Mouse (Mus musculus) retina, postnatal 7 days (tissue): ENCODE results near the gene Lsamp.
A peak's percentile ranks its signal among the peaks of the same experiment; 100 is the strongest.
"Not testable (repeated sequence)": the region's sequence is repeated elsewhere in the genome, so short reads cannot be mapped to it uniquely, and the experiment has no call there.

ENCODE experiments used
- DNase-seq: peaks from one replicate; pipeline ENCODE4 v3.0.0-alpha.2; 2012; ENCODE audit warnings: low read depth, low spot score

The Lsamp gene

GRCm38 (mm10) chr16:40491606-40492005 is 507.4 kb downstream of the Lsamp start:
- no peak for DNase-seq

DNA sequence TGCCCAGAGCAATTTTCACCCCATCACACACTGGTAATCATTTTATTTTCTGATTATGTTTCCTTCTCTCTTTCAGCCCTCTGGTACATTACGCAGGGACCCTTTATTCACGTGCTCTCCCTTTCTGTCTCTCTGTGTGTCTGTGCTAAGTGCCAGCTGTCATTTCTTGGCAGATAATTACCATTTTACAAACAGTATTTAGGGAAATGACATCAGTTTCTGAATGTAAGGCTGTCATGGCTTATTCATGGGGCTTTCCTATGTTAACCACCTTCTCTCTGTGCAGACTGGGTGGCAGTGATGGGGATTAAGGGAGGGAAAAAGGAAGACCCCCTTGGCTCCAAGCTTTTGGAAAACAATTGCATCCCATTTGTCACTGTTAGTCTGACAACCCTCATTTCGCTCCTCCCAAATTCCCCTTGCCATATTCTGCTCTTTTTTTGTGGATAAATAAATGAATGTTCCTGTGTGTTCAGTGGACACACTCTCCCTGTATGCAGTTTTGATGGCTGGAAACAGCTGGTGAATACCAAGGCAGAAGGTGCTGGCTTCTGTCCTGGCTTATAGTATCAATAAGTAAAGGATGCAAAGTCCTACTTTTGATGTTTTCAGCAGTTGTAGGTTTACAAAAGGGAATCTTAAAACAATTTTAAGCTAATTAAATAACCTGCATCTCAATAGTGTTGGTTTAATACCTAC is 520.2 kb downstream of the Lsamp start:
- no peak for DNase-seq

DNA sequence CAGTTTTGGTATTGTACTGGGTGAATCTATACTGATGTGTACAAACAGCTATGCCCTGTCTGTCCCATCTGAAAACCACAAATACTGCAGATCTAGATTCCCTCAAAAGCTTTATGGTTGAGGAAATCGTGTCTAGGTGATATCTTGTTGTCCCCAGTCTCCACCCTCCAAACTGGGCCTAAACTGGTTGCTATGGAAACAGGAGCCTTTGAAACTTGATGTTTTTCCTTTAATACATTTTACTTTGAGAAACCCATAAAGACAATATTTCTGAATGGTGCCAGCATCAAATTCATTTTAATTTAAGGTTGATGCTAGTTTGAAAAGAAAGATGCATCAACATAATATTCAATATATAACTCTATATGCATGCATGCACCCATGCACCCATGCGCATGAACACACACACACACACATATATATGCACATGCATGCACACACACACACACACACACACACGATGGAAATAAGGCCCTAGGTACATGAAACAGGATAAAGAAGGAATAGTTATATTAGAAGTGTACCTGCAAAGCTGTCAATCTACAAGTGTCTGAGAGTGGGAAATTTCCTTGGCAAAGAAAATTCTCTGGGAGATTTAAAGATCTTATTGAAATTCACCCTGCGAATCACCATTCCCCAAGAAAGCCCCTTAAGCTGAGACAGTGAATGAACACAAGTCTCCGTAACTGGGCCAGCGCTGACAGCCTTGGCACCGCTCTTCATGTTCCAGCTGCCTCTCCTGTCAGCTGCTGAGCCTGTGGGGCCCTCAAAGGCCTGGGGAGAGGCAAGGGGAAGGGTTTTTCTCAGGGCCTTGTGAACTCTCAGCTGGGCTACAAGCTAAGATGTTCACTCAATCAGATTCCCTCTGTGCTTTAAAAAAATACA is 525.2 kb downstream of the Lsamp start:
- DNase-seq, result no peak

- no peak for DNase-seq
Measured at GRCm38 (mm10) chr16:40536754-40537153, 552.6 kb downstream of the Lsamp start.

- no peak for DNase-seq
Measured at GRCm38 (mm10) chr16:40549663-40550062, 565.5 kb downstream of the Lsamp start.

GRCm38 (mm10) chr16:40555608-40556007 is 571.4 kb downstream of the Lsamp start:
- DNase-seq, result no peak

GRCm38 (mm10) chr16:40557680-40558249 is 573.6 kb downstream of the Lsamp start:
- DNase-seq, result no peak

- no peak for DNase-seq
Measured at GRCm38 (mm10) chr16:40567431-40567941, 583.3 kb downstream of the Lsamp start.

- DNase-seq, result no peak
Measured at GRCm38 (mm10) chr16:40572085-40572745, 588.1 kb downstream of the Lsamp start.

DNA sequence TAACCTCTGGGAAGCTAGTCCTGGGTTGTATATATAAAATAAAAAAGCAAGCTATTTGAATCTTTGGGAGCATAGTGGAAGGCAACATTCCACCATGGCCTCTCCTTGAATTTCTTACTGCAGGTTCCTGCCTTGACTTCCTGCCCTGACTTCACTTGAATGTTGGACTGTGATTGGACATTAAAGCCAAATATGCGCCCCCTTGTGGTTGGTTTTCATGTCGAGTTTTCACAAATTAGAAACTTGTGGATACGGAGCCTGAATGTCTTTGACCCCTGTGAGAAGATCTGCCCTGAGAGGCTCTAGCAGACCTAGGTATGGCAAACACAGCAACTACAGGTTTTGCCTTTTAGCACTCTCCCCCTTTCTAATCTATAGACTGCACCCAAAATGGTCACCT is 597.9 kb downstream of the Lsamp start:
- no peak for DNase-seq

DNA sequence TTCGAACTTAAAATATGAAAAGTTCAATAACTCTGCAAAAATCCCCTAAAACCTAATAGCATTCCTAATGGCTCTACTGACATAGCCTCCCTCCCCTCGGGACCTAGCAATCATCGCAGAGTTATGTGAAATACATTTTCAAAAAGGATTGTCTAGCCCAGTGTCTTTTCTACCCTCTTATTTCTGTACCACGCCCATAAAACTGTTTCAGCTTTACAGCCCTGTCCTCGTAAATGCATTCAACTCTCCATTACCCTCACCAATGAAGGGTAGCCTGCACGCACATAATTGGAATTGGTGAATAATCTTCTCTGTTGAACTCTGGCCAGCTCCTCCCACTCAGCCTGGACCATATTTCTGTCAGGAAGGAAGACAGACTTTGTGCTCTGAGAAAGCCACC is 609.0 kb downstream of the Lsamp start:
- DNase-seq, result no peak

DNA sequence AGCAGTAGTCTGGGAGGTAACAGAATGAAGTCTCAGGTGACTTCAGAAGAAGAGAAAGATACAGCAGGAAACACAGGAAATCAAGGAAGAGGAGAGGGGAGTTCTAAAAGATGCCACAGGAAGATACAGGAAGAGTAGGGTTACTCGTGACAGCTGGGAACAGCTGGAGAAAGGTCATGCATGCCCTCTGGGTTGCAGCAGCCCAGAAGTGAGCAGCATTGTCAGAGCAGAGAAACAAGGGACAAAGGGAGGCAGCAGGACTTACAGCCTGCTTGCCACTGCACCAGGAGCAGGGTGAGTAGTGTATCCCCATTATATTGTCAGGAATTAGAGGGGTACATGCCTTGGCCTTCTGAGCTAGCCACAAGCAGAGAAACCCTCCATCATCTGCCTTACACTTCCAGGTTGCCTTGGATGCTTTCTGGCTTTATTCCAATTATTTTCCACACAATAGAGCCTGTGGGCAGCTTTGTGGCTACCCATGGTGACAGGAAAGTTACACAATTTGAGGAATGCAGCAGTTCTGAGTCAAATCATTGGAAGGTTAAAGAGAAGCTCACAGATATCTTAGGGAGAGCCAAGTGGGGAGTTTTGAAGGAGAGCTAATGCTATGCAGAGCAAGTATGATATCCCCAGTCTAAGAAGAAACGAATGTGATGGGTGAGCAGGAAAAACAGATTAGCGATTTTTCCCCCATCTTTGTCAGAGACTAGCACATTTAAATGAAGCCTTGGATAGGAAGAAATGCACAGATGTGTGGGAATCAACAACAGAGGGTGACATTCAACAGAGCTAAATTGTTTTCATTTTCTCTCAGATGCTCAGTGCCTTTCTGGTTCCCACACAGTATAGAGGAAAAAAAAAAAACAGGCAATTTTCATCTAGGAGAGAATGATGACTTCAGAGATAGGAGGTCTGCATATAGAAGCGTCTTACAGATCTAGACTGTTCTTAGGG is 617.5 kb downstream of the Lsamp start:
- DNase-seq, result no peak

DNA sequence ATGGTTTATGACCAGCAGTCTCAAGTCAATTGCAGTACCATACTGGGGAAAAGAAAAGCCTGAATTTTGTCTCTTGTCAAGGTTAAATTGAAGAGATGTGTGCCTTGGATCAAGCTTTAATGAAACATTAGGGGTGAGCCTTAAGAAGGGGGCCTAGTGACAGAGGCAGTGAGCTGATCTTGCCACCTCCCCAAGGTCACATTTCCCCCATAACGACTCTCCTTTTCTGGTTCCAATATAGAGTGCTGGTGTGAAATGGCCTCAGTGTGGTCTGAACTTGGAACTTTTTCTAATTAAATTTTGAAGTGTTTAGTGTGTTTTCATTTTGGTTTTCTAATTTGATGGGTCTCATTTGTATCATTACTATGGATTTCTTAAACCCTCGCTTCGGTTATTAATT is 623.3 kb downstream of the Lsamp start:
- DNase-seq, result no peak

- DNase-seq, result not testable (repeated sequence)
Measured at GRCm38 (mm10) chr16:40616697-40617096, 632.5 kb downstream of the Lsamp start.

DNA sequence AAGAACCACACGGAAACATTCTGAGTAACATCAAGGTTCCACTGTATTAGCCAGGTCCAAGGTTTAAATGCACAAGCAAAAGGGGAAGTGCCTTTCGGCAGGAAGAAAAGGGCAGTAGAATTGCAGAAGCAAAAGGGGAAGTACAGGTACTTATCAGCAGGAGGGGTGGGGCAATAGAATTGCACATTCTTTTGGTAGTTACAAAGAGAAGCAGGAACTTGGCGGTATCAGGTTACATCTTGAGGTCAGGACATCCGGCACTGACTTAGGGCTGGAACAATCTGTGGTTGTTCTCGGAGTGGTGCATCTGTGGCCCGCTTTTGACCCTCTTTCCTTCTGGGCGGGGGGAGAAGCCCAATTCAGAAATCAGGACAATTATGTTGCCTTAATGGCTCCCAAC is 636.9 kb downstream of the Lsamp start:
- not testable (repeated sequence) for DNase-seq

GRCm38 (mm10) chr16:40627159-40627558 is 643.0 kb downstream of the Lsamp start:
- DNase-seq, result no peak

GRCm38 (mm10) chr16:40639621-40640371 is 655.6 kb downstream of the Lsamp start:
- DNase-seq, result peak; percentile 4

DNA sequence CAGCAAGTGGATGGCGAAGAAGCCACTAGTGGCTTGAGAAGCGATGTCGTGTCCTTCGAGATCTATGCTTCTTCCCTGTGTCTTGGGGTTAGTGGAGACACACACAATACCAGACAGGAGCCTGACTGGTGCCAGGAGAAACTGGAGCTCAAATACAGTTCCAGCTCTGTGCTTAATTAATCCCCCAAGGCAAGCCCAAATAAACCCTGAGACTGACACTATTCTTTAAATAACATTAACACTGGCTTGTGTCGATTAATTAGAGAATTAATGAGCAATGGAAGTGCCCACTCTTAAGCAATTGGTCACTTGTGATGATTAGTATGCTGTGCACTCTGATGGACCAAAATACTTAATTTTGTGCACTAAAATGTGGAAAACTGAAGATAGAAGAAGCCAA is 668.6 kb downstream of the Lsamp start:
- no peak for DNase-seq

DNA sequence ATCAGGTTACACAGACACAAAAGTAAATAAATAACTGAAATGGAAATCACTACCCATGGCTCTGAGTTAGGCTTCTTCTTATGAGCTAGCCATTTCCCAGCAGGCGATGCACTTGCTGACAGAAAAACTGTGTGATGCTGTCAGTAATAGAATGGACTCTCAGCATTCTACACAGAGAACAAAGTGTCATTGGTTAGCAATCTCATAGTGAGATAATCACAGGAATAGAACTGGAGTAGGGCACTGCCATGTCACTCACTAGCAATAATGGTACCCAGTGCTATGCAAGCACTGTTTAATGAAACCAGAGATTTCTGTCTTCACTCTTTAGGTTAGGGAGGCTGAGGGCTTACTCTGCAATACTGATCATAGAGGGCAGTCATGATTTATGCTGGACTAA is 669.3 kb downstream of the Lsamp start:
- no peak for DNase-seq

- no peak for DNase-seq
Measured at GRCm38 (mm10) chr16:40656347-40656746, 672.2 kb downstream of the Lsamp start.
